Mouse (Mus musculus) kidney, embryonic 16.5 days (tissue): ENCODE results near the gene Tmcc3. TPM values are rescaled to one million over a fixed set of nuclear protein-coding genes. Genes with fewer than 3 reads are reported as not detected.

Experiments used
- ATAC-seq: fragments of 200-750 bp; cut with Nextera tagmentation; 2 replicates; pipeline ENCODE4 v1.8.0; 2017; ENCODE audit warnings: moderate TSS enrichment; ENCODE audit not compliant: low FRiP score, low TSS enrichment
- H3K27ac ChIP-seq: fragments of 300-500 bp; sonication (generic); 2 replicates; pipeline ENCODE4 v1.5.1; 2014; ENCODE audit warnings: low read length
- H3K27me3 ChIP-seq: fragments of 300-500 bp; sonication (generic); 2 replicates; pipeline ENCODE4 v1.6.1; 2014; ENCODE audit warnings: low read length, control low read depth, mixed read lengths; ENCODE audit not compliant: insufficient read depth
- H3K36me3 ChIP-seq: fragments of 300-500 bp; sonication (generic); 2 replicates; pipeline ENCODE4 v1.6.1; 2014; ENCODE audit warnings: low read length, control low read depth, mixed read lengths; ENCODE audit not compliant: insufficient read depth
- H3K4me1 ChIP-seq: fragments of 300-500 bp; sonication (generic); 2 replicates; pipeline ENCODE4 v1.6.1; 2014; ENCODE audit warnings: low read length, control low read depth, mixed read lengths; ENCODE audit not compliant: insufficient read depth
- H3K4me2 ChIP-seq: fragments of 300-500 bp; sonication (generic); replicated peaks from 2 replicates; pipeline ENCODE4 v1.6.1; 2014; ENCODE audit warnings: low read depth, low read length
- H3K4me3 ChIP-seq: fragments of 300-500 bp; sonication (generic); 2 replicates; pipeline ENCODE4 v1.5.1; 2014; ENCODE audit warnings: mild to moderate bottlenecking, low read length
- H3K9ac ChIP-seq: fragments of 300-500 bp; sonication (generic); replicated peaks from 2 replicates; pipeline ENCODE4 v1.6.1; 2014; ENCODE audit warnings: low read length
- H3K9me3 ChIP-seq: fragments of 300-500 bp; sonication (generic); 2 replicates; pipeline ENCODE4 v1.6.1; 2016; ENCODE audit warnings: low read length, control low read depth
- WGBS: fragments of 180-500 bp; shearing (Covaris S2); extraction: QIAGEN DNeasy Blood & Tissue Kit; methylation state at CpG from one replicate; pipeline ENCODE4 v1.1.7; 2014; 5-methylcytosine and 5-hydroxymethylcytosine counted together
- polyA plus RNA-seq: library from polyadenylated mRNA; unstranded; fragments of >200 nt; fragmentation: Nextera tagmentation; extraction: Ambion mirVana; gene quantifications from 2 replicates; pipeline ENCODE4 v1.2.1, GENCODE M21; 2015

Tmcc3 gene
- polyA plus RNA-seq, 1 experiment from 2014 or later: 8.0 TPM

DNA sequence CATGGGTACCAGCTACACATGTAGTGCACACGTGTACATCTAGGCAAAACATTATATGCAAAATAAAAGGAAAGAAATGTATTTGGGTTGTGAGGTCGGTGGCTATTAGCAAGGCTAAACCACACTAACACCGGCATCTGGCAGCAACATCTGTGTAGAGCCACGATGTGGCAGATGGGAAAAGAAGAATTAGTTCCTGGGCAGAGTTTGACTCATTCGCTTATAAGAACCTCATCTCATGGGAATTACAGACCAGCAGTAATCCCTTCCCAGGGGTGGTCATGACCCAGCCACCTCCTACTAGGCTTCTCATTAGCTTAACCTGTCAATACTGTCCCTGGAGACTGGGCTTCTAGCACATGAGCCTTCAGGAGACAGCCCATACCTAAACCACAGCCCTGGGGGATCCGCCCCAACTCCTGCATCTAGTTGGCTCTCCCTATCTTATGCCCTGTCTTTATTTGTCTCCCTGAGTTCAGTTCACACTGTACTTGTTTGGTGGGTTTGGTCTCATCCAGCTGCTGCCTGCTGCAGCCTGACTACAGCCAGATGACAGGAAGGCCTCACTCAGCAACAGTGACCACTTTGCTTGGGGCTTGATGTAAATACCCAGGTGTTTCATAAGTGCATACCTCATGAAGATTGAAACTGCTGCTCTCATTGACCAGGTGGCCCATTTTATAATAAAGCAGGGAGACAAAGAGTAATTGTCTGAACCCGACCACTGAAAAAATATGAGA, 183.9 kb downstream of the Tmcc3 start:
- 0 out of 2 replicates have a peak, but pooled peaks cover 9% of the 10 kb centered on the region for H3K4me1 ChIP-seq
- no peaks in the 10 kb centered on the region for H3K36me3 ChIP-seq
- no peak overlapping the region for H3K4me3 ChIP-seq
- no peak overlapping the region for H3K27ac ChIP-seq
- H3K9ac ChIP-seq: no peak overlapping the region
- WGBS: 89% methylated on average over 7 of the region's 7 CpGs
- H3K4me2 ChIP-seq: no peak overlapping the region
- H3K9me3 ChIP-seq: no peaks in the 10 kb centered on the region
- H3K27me3 ChIP-seq: no peaks in the 10 kb centered on the region
- ATAC-seq: no peak

DNA sequence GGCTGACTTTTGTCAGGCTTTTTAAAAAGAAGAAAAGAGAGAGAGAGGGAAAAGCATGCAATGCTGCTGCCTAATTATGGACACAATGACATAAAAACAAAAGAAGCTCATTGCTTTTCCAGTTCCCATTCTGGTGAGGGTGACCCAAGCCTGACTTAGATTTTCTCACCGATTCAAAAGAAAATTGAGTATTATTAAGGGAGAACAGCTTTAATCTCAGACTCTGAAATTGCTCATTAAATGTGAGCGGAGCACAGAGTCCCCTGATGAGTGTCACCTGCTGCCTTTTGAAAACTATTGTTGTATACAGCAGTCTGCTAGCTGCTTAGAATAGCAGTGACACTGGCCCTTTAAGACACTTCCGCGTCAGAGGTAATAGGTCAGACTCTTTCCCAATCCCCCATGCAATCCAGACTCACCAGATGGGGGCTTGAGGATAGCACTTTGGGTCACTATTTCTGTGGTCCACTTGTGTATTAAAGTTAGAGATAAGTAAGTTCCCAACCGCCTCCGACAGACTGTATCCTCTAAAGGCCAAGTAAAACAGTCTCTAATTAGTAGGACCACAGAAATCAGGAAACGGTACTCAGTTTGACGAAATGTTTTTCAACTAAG, 185.2 kb downstream of the Tmcc3 start:
- H3K36me3 ChIP-seq: no peaks in the 10 kb centered on the region
- H3K27ac ChIP-seq: no peak overlapping the region
- no peak for ATAC-seq
- H3K4me2 ChIP-seq: no peak overlapping the region
- 0 out of 2 replicates have a peak, but pooled peaks cover 9% of the 10 kb centered on the region for H3K4me1 ChIP-seq
- WGBS: 78% methylated on average over 8 of the region's 8 CpGs
- H3K9ac ChIP-seq: no peak overlapping the region
- no peaks in the 10 kb centered on the region for H3K9me3 ChIP-seq
- no peak overlapping the region for H3K4me3 ChIP-seq
- no peaks in the 10 kb centered on the region for H3K27me3 ChIP-seq

DNA sequence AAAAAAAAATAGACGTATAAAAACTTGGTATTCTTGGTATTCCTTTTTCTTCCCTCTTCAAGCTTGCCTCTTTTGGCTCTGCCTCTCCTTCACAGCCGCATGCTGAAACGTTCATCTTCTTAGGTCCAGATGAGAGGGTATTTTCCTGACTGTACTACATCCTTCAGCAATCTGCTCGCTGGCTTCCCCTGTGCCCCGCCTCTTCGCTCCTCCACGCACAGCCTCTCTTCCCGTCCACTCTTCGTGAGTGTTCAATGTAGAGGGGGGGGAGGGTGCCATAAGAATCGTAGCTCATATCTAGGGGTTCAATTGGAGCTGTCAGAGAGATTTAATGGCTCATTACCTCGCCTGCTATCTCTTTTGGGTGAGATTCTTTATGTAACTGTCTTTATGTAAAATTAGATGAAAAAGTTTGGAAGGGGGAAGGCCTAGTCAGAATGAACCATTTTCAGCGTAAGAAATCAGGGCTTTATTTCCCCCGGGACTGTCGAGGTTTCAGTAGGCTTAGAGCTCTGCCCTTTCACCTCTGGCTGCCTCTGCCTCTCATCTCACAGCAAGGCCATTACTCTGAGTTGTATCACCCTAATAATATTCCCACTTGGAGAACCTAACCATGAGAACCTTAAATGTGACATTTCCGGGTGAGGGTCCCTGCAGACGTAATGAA, 188.6 kb downstream of the Tmcc3 start:
- H3K4me3 ChIP-seq: no peak overlapping the region
- H3K27ac ChIP-seq: no peak overlapping the region
- no peaks in the 10 kb centered on the region for H3K36me3 ChIP-seq
- H3K27me3 ChIP-seq: no peaks in the 10 kb centered on the region
- H3K9me3 ChIP-seq: no peaks in the 10 kb centered on the region
- WGBS: 40% methylated on average over 16 of the region's 16 CpGs
- H3K4me1 ChIP-seq: 0 out of 2 replicates have a peak, but pooled peaks cover 2% of the 10 kb centered on the region
- ATAC-seq: no peak
- 0 out of 2 replicates have a peak overlapping the region, but pooled peaks have one; percentile 29 for H3K9ac ChIP-seq
- H3K4me2 ChIP-seq: no peak overlapping the region

DNA sequence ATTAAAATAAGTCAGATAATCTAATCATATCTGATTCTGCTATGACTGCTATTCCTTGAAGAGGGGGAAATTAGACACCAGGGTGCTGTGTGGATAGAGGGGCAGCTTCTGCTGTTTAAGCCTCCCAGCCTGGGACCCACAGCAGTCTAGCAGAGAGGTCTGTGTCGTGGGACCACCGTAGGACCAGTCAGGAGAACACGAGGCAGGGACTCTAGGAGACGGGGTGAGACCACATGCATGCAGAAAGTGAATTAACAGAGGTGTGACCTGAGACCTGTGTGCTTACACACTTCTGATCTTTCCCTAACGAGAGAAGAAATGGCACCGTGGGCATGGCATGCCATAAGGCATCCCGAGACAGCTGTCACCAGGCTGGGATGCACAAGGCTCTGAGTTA, 189.1 kb downstream of the Tmcc3 start:
- H3K36me3 ChIP-seq: no peaks in the 10 kb centered on the region
- H3K4me2 ChIP-seq: no peak overlapping the region
- 0 out of 2 replicates have a peak, but pooled peaks cover 2% of the 10 kb centered on the region for H3K4me1 ChIP-seq
- H3K27me3 ChIP-seq: no peaks in the 10 kb centered on the region
- ATAC-seq: no peak
- no peak overlapping the region for H3K27ac ChIP-seq
- no peak overlapping the region for H3K4me3 ChIP-seq
- no peaks in the 10 kb centered on the region for H3K9me3 ChIP-seq
- H3K9ac ChIP-seq: no peak overlapping the region
- 72% methylated on average over 7 of the region's 7 CpGs for WGBS

DNA sequence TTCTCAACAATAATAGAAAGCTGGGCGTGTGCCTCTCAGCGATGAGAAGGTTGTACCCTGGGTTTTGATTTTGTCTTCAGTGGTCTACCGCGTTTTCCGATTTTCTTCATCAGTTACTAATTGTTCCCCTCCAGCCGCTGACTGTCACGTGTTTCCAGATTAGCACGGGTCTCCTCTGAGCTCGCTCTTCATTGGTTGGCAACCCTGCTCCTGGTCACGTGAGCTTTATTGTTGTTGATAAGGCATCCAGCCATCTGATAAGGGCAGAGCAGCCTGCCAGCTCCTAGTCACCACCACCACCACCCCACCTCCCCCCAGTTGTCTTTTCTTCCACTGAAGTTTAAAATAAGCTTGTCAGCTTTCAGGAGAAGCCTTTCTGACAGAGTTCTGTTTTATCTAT, 190.0 kb downstream of the Tmcc3 start:
- H3K4me1 ChIP-seq: 0 out of 2 replicates have a peak, but pooled peaks cover 2% of the 10 kb centered on the region
- H3K36me3 ChIP-seq: no peaks in the 10 kb centered on the region
- H3K9ac ChIP-seq: no peak overlapping the region
- no peaks in the 10 kb centered on the region for H3K9me3 ChIP-seq
- H3K4me3 ChIP-seq: no peak overlapping the region
- no peak for ATAC-seq
- H3K27me3 ChIP-seq: no peaks in the 10 kb centered on the region
- no peak overlapping the region for H3K4me2 ChIP-seq
- 68% methylated on average over 10 of the region's 10 CpGs for whole genome bisulfite sequencing
- no peak overlapping the region for H3K27ac ChIP-seq

DNA sequence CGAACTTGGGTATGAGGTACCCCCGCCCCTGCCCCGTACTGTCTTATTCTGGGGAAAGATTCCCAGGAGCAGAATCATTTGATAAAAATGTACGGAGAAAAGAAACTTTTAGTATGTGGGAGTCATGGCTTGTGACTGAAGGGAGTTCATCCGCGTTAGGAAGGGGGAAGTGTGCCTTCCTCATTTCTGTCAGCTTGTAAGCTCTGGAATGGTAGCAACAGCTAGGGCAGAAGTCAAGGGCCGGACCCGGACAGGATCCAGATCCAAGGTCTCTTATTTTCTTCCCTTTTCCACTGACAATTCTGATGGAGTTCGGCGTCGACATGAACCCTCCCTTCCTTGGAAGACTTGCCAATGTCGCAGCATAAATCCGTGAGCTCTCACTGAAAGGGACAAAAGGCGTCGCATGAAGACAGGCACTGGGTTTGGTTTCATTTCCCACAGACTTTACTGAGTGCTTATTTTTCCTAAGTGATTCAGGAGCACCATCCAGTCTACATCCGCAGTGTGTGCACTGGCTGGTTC, 193.6 kb downstream of the Tmcc3 start:
- no peak for ATAC-seq

DNA sequence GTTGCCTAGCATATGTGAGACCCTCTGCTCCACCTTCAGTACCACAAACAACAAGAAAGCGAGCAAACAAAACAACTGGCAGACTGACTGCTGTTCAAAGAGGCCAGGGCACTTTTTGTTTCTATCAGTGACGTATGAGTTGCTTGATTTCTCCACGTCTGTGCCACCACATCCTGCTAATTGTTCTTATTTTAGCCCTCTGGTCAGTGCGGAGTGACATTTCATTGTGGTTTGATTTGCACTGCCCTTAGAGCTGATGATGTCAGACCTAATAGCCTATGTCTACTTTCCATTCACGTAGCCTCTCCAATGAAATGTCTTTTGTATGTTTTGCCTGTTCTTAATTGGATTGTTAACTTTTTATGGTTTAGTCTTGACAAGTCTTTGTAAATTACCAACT, 197.1 kb downstream of the Tmcc3 start:
- Histone ChIP-seq H3K4me2 (no peak overlapping the region), H3K27me3 (no peaks in the 10 kb centered on the region), H3K9me3 (no peaks in the 10 kb centered on the region), H3K4me3 (no peak overlapping the region), H3K4me1 (0 out of 2 replicates have a peak, but pooled peaks cover under 1% of the 10 kb centered on the region), H3K27ac (no peak overlapping the region), H3K9ac (no peak overlapping the region), H3K36me3 (no peaks in the 10 kb centered on the region)
- WGBS: 65% methylated on average over 5 of the region's 5 CpGs
- no peak for ATAC-seq

More for the DNA sequence above, 193.6 kb downstream of the Tmcc3 start:
- Histone ChIP-seq H3K9me3 (no peaks in the 10 kb centered on the region), H3K36me3 (no peaks in the 10 kb centered on the region), H3K27me3 (no peaks in the 10 kb centered on the region), H3K4me2 (no peak overlapping the region), H3K4me3 (no peak overlapping the region), H3K4me1 (0 out of 2 replicates have a peak, but pooled peaks cover under 1% of the 10 kb centered on the region), H3K27ac (no peak overlapping the region), H3K9ac (no peak overlapping the region)
- 57% methylated on average over 16 of the region's 16 CpGs for WGBS

DNA sequence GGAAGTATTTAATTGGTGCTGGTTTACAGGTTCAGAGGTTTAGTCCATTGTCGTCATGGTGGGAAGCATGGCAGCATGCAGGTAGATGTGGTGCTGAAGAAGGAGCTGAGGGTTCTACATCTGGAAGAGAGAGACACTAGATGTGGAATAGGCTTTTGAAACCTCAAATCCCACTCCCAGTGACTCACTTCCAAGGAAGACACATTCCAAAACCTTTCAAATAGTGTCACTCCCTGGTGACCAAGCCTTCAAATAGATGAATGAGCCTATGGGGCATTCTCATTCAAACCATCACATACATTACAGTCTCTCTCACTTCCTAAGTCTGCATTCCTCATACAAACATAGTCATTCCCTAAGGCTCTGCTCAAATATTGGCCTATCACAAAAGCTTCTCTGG, 201.0 kb downstream of the Tmcc3 start:
- Histone ChIP-seq H3K27me3 (peaks cover 11% of the 10 kb centered on the region; the same call in 1 of the 2 replicates), H3K4me1 (peaks cover 24% of the 10 kb centered on the region), H3K9me3 (no peaks in the 10 kb centered on the region), H3K9ac (no peak overlapping the region), H3K4me2 (no peak overlapping the region), H3K27ac (no peak overlapping the region), H3K4me3 (no peak overlapping the region), H3K36me3 (no peaks in the 10 kb centered on the region)
- ATAC-seq: no peak
- WGBS: 85% methylated on average over 1 of the region's 1 CpGs

DNA sequence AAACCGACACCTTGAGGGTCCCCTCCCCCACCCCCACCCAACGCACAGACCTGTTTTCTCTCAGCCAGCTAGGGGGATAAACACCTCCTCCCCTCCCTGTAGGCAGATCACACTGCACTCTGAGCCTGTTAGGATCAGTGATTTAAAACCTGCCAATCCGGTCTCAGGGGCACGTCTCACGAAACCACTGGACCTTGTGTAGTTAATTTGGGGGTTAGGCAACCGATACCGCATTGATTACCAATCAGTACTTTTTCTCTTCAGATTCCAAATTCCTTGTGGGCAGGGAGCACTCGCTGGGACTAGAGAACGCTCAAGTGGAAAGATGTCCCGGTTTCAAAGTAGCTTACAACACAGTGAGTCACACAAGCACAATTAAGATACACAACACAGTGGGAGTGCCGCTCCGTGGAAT, 202.3 kb downstream of the Tmcc3 start:
- no peaks in the 10 kb centered on the region for H3K36me3 ChIP-seq
- H3K9ac ChIP-seq: peak overlapping the region; percentile 88
- H3K4me1 ChIP-seq: peaks cover 24% of the 10 kb centered on the region
- peak overlapping the region; percentile 80 for H3K4me3 ChIP-seq
- peaks cover 17% of the 10 kb centered on the region for H3K27me3 ChIP-seq
- peak overlapping the region; percentile 94 for H3K4me2 ChIP-seq
- H3K27ac ChIP-seq: no peak overlapping the region
- ATAC-seq: peak; percentile 27; the same call in 1 of the 2 replicates
- 1% methylated on average over 12 of the region's 12 CpGs for WGBS
- H3K9me3 ChIP-seq: no peaks in the 10 kb centered on the region
